Mouse (Mus musculus): ENCODE results near the gene Pou5f1.

DNA sequence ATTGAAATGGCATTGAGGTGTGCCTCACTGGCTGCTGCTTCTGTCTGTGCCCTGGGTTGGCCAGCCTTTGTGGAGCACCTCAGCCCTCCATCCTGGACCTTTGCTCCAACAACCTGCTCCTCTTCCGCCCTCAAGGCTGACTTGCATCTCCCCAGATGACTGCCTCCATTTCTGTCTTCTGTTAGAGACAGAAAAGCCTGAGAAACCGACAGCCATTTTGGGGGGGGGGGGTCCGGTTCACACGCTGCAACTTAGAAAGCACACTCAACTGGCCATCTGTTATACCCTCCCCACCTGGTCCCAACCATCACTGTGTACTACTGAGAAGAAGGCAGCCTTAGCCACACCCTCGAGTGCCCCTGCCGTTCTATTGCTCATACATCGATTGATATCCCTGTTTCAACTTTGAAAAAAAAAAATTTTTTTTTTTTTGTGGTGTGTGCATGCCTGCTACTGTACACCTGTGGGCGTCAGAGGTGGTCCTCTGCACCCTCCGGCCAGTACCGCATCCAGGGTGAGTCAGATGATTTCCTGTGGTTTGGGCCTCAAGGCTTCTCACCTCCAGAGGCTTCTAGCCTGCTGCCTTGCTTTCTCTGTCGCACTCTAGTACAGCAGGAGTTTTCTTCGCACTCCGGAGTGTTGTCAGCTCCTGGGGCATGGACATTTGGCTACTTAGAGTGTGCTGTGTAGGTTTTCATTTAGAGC is 1.9 kb downstream of the Pou5f1 start:
- no peak for TF ChIP-seq CTCF (IDR thresholded peaks at IDR 0.05; ENCODE audit: borderline replicate concordance, extremely low read depth, insufficient read depth, insufficient read length)
- no peak for TF ChIP-seq POLR2A (IDR thresholded peaks at IDR 0.05; ENCODE audit: borderline replicate concordance, extremely low read depth, insufficient read depth, insufficient read length, poor library complexity, severe bottlenecking)
